Mouse (Mus musculus): ENCODE results near the gene Gnptg. TPM values are rescaled to one million over a fixed set of nuclear protein-coding genes. Genes with fewer than 3 reads are reported as not detected.

The Gnptg gene
- polyA plus RNA-seq, 1 experiment from 2014 or later, result 21.5 TPM

DNA sequence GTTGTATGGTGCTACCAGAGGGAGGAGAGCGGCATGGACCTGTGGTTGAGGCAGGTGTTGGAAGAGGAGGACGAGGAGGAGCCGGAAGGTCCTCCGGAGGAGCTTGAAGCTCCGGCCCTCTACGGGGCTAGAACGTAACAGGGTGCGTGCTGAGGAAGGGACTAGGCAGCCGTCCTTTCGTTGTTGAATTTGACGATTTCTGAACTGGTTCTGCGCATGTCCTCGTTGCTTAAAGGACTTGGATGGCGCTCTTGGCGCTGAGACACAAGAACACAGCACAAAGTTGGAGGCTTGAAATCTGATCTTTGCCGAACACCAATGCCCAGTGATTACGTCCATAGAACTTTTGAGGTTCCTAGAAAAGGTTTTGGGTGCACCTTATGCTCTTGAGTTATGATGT, 55.0 kb downstream of the Gnptg start:
- Histone ChIP-seq H3K4me3 (replicated peaks) (peak overlapping the region; percentile 85), H3K27ac (peak overlapping the region; percentile 90), H3K36me3 (peaks cover 3% of the 10 kb centered on the region; the same call in 1 of the 2 replicates), H3K4me2 (peak overlapping the region; percentile 95), H3K4me1 (replicated peaks) (peaks cover 61% of the 10 kb centered on the region), H3K9me3 (replicated peaks) (no peaks in the 10 kb centered on the region), H3K9ac (peak overlapping the region; percentile 87), H3K27me3 (0 out of 2 replicates have a peak, but pooled peaks cover 16% of the 10 kb centered on the region)
- ATAC-seq (ENCODE audit: low read depth) (peak; percentile 25; the same call in 1 of the 2 replicates), DNase-seq (peak; percentile 20)
- WGBS (ENCODE audit: insufficient replicate concordance), result 4% methylated on average over 17 of the region's 17 CpGs

DNA sequence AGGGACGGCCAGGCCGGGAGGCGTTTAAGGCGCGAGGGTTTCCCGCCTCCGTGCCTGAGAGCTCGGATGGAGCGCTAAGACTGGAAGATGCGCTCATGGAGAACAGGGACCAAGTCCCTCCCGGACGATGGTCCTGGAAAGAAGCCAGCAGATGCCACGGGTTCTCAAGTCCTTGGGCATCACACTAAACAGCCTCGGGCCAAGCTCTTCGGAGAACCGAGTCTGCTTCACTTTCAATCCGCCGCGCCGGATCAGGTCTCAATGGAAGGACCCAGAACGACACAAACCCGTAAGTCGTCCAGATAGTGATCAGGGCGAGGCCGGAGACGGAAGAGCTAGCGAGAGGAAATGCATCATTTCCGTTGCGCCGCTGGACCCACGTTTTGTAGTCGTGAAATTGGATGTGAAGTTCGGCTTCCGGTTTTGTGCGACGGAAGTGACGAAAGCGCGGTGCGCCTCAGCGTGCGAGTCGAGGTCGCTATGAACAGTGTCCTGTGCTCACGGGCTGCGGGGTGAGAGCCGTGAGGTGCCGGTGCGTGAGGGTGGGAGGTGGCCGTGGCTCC, 55.7 kb downstream of the Gnptg start, which contains the start of gene BC003965:
Gene BC003965, plus strand, starts transcription at position 426 of the 563 bp plus-strand sequence.
- Histone ChIP-seq H3K27ac (peak within 1 kb of the TSS; percentile 90), H3K9me3 (replicated peaks) (no peaks in the 10 kb centered on the region), H3K4me3 (replicated peaks) (peak within 1 kb of the TSS; percentile 85), H3K27me3 (0 out of 2 replicates have a peak, but pooled peaks cover 21% of the 10 kb centered on the region), H3K36me3 (0 out of 2 replicates have a peak, but pooled peaks cover 3% of the 10 kb centered on the region), H3K4me2 (peak within 1 kb of the TSS; percentile 95), H3K4me1 (replicated peaks) (peaks cover 53% of the 10 kb centered on the region), H3K9ac (peak within 1 kb of the TSS; percentile 87)
- ATAC-seq (ENCODE audit: low read depth) (peak; percentile 83), DNase-seq (peak; percentile 92)
- under 1% methylated on average over 50 of the region's 50 CpGs for WGBS (ENCODE audit: insufficient replicate concordance)

Small RNA genes lying within 50 kb of the gene (microRNA-seq; reads per million reads assigned to microRNA genes)
- gene Mir3547, result not detected

Other genes with a start within 250 kb of the Gnptg start
- 2.8 and 3.8 TPM in 2 replicates for gene Cramp1l, start 224.3 kb downstream of the Gnptg start, polyA plus RNA-seq (2015; fragmentation: Nextera tagmentation; extraction: Ambion mirVana)
- gene Ift140, start 224.0 kb downstream of the Gnptg start, polyA plus RNA-seq (2015; fragmentation: Nextera tagmentation; extraction: Ambion mirVana), result 94.4 and 99.3 TPM in 2 replicates
- gene Tmem204, start 156.5 kb downstream of the Gnptg start, polyA plus RNA-seq (2015; fragmentation: Nextera tagmentation; extraction: Ambion mirVana), result 5.2 and 5.6 TPM in 2 replicates
- 16.3 and 18.2 TPM in 2 replicates for gene Telo2, start 124.2 kb downstream of the Gnptg start, polyA plus RNA-seq (2015; fragmentation: Nextera tagmentation; extraction: Ambion mirVana)
- gene Ptx4, start 119.4 kb downstream of the Gnptg start, polyA plus RNA-seq (2015; fragmentation: Nextera tagmentation; extraction: Ambion mirVana), result 0.09 TPM in 1 of 2 replicates, not detected in the other
- 9.1 and 12.8 TPM in 2 replicates for gene Clcn7, start 106.7 kb downstream of the Gnptg start, polyA plus RNA-seq (2015; fragmentation: Nextera tagmentation; extraction: Ambion mirVana)
- not detected in 2 replicates for gene Ccdc154, start 77.7 kb downstream of the Gnptg start, polyA plus RNA-seq (2015; fragmentation: Nextera tagmentation; extraction: Ambion mirVana)
- not detected in 2 replicates for gene Gm38655, start 64.7 kb downstream of the Gnptg start, polyA plus RNA-seq (2015; fragmentation: Nextera tagmentation; extraction: Ambion mirVana)
- gene BC003965, start 55.6 kb downstream of the Gnptg start, polyA plus RNA-seq (2015; fragmentation: Nextera tagmentation; extraction: Ambion mirVana), result 23.8 and 27.3 TPM in 2 replicates
- 14.4 and 18.0 TPM in 2 replicates for gene Unkl, start 51.7 kb downstream of the Gnptg start, polyA plus RNA-seq (2015; fragmentation: Nextera tagmentation; extraction: Ambion mirVana)
- 24.2 and 27.6 TPM in 2 replicates for gene Tsr3, start within 50 bp of the Gnptg start, polyA plus RNA-seq (2015; fragmentation: Nextera tagmentation; extraction: Ambion mirVana)
- gene Baiap3, start 16.2 kb upstream of the Gnptg start, polyA plus RNA-seq (2015; fragmentation: Nextera tagmentation; extraction: Ambion mirVana), result 0.12 and 0.25 TPM in 2 replicates
- 333 and 391 TPM in 2 replicates for gene Ube2i, start 34.5 kb upstream of the Gnptg start, polyA plus RNA-seq (2015; fragmentation: Nextera tagmentation; extraction: Ambion mirVana)
- gene Prss34, start 58.3 kb upstream of the Gnptg start, polyA plus RNA-seq (2015; fragmentation: Nextera tagmentation; extraction: Ambion mirVana), result 0.82 and 1.2 TPM in 2 replicates
- gene Prss28, start 68.5 kb upstream of the Gnptg start, polyA plus RNA-seq (2015; fragmentation: Nextera tagmentation; extraction: Ambion mirVana), result not detected in 2 replicates
- gene Prss29, start 78.5 kb upstream of the Gnptg start, polyA plus RNA-seq (2015; fragmentation: Nextera tagmentation; extraction: Ambion mirVana), result not detected in 2 replicates
- gene Tpsab1, start 105.4 kb upstream of the Gnptg start, polyA plus RNA-seq (2015; fragmentation: Nextera tagmentation; extraction: Ambion mirVana), result not detected in 2 replicates
- 0.25 TPM in 1 of 2 replicates, not detected in the other for gene Tpsb2, start 126.2 kb upstream of the Gnptg start, polyA plus RNA-seq (2015; fragmentation: Nextera tagmentation; extraction: Ambion mirVana)
- gene Tpsg1, start 129.1 kb upstream of the Gnptg start, polyA plus RNA-seq (2015; fragmentation: Nextera tagmentation; extraction: Ambion mirVana), result 0.48 and 0.81 TPM in 2 replicates
- 0.39 and 0.66 TPM in 2 replicates for gene Cacna1h, start 193.7 kb upstream of the Gnptg start, polyA plus RNA-seq (2015; fragmentation: Nextera tagmentation; extraction: Ambion mirVana)
- gene Tekt4, start 214.5 kb upstream of the Gnptg start, polyA plus RNA-seq (2015; fragmentation: Nextera tagmentation; extraction: Ambion mirVana), result not detected in 2 replicates